Mouse (Mus musculus): ENCODE measurements around the gene Calcoco2. TPM values are rescaled to one million over a fixed set of nuclear protein-coding genes. Genes with fewer than 3 reads are reported as not detected.

The Calcoco2 gene
- total and polyA plus RNA-seq, 3 experiments, result not detected

GRCm38 (mm10) chr11:96071013-96071412 is 40.8 kb downstream of the Calcoco2 start:
- Histone ChIP-seq H3K27ac (no peak overlapping the region), H3K79me2 (replicated peaks; ENCODE audit: control insufficient read depth, insufficient read depth, low read length) (no peaks in the 10 kb centered on the region), H3K4me1 (ENCODE audit: control insufficient read depth, insufficient read depth, low read length) (peaks cover 2% of the 10 kb centered on the region), H3K27me3 (ENCODE audit: control insufficient read depth, insufficient read depth, low read length) (no peaks in the 10 kb centered on the region), H3K36me3 (ENCODE audit: control insufficient read depth, insufficient read depth, low read length) (peaks cover 5% of the 10 kb centered on the region; the same call in 1 of the 2 replicates), H3K9ac (ENCODE audit: low read depth, low read length) (no peak overlapping the region), H3K4me3 (no peak overlapping the region)
- 69% methylated on average over 1 of the region's 1 CpGs for WGBS
- TF ChIP-seq EP300 (IDR thresholded peaks at IDR 0.05; ENCODE audit: insufficient read depth, low read depth, low read length), result no peak
- TF ChIP-seq POLR2A (IDR thresholded peaks at IDR 0.05; ENCODE audit: insufficient read depth, low read depth, low read length), result 0 out of 2 replicates have a peak, but pooled peaks have one; percentile 41
- intact Hi-C loops (cut with DNase I), result no loop called here
- DNase-seq, result no peak

DNA sequence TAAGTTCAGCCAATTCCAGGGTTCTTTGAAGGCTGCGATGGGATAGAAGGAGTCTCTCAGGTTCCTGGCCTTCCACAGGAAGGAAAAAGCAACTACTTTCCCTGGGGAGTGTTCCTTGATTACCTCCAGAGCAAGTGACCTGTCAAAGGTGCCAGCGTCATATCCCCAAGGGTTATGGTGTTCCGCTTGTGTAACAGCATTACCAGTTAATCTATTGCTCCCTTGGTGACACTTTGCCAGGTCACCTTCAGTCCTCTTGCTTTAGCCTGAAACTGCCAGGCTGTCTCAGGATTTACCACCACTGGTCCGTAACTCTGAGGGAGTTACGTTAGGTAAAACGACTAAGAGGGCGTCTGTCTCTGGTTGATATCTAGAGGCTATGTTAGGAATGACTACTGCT is 41.4 kb downstream of the Calcoco2 start:
- intact Hi-C loops (cut with DNase I), result no loop called here
- H3K36me3 ChIP-seq (ENCODE audit: control insufficient read depth, insufficient read depth, low read length), result peaks cover 6% of the 10 kb centered on the region; the same call in 1 of the 2 replicates
- H3K27ac ChIP-seq, result no peak overlapping the region
- H3K4me3 ChIP-seq, result no peak overlapping the region
- no peak overlapping the region for H3K9ac ChIP-seq (ENCODE audit: low read depth, low read length)
- H3K79me2 ChIP-seq (replicated peaks; ENCODE audit: control insufficient read depth, insufficient read depth, low read length), result no peaks in the 10 kb centered on the region
- peaks cover 4% of the 10 kb centered on the region for H3K4me1 ChIP-seq (ENCODE audit: control insufficient read depth, insufficient read depth, low read length)
- H3K27me3 ChIP-seq (ENCODE audit: control insufficient read depth, insufficient read depth, low read length), result no peaks in the 10 kb centered on the region
- TF ChIP-seq CTCF (IDR thresholded peaks at IDR 0.05), result no peak
- TF ChIP-seq POLR2A (IDR thresholded peaks at IDR 0.05; ENCODE audit: insufficient read depth, low read depth, low read length), result peak; percentile 48; the same call in 1 of the 2 replicates
- 78% methylated on average over 7 of the region's 7 CpGs for WGBS
- no peak for DNase-seq

GRCm38 (mm10) chr11:96068231-96068630 is 43.5 kb downstream of the Calcoco2 start:
- intact Hi-C loops (cut with DNase I), result no loop called here
- DNase-seq, result peak in 1 of 2 experiments; percentile 42

GRCm38 (mm10) chr11:96065215-96065911 is 46.4 kb downstream of the Calcoco2 start, which contains the start of gene Ube2z:
TSS of gene Ube2z (minus strand) at chr11:96065388.
- Histone ChIP-seq H3K79me2 (replicated peaks; ENCODE audit: control insufficient read depth, insufficient read depth, low read length) (peaks cover 9% of the 10 kb centered on the region), H3K4me1 (ENCODE audit: control insufficient read depth, insufficient read depth, low read length) (peaks cover 6% of the 10 kb centered on the region), H3K9ac (ENCODE audit: low read depth, low read length) (peak within 1 kb of the TSS; percentile 94), H3K27me3 (ENCODE audit: control insufficient read depth, insufficient read depth, low read length) (no peaks in the 10 kb centered on the region), H3K27ac (peak within 1 kb of the TSS; percentile 93), H3K36me3 (ENCODE audit: control insufficient read depth, insufficient read depth, low read length) (peaks cover 19% of the 10 kb centered on the region), H3K4me3 (peak within 1 kb of the TSS; percentile 91)
- intact Hi-C loops (cut with DNase I), result no loop called here
- peak; percentile 99 for DNase-seq
- peak; percentile 47 for TF ChIP-seq CTCF (IDR thresholded peaks at IDR 0.05)
- TF ChIP-seq EP300 (IDR thresholded peaks at IDR 0.05; ENCODE audit: insufficient read depth, low read depth, low read length), result peak; percentile 70; the same call in 1 of the 2 replicates
- peak; percentile 88 for TF ChIP-seq POLR2A (IDR thresholded peaks at IDR 0.05; ENCODE audit: insufficient read depth, low read depth, low read length)
- 4% methylated on average over 50 of the region's 50 CpGs for WGBS

More at GRCm38 (mm10) chr11:96068231-96068630, 43.5 kb downstream of the Calcoco2 start:
- Histone ChIP-seq H3K79me2 (replicated peaks; ENCODE audit: control insufficient read depth, insufficient read depth, low read length) (peaks cover 3% of the 10 kb centered on the region), H3K27ac (no peak overlapping the region), H3K27me3 (ENCODE audit: control insufficient read depth, insufficient read depth, low read length) (no peaks in the 10 kb centered on the region), H3K4me3 (no peak overlapping the region), H3K4me1 (ENCODE audit: control insufficient read depth, insufficient read depth, low read length) (peaks cover 6% of the 10 kb centered on the region), H3K9ac (ENCODE audit: low read depth, low read length) (no peak overlapping the region), H3K36me3 (ENCODE audit: control insufficient read depth, insufficient read depth, low read length) (peaks cover 16% of the 10 kb centered on the region)
- TF ChIP-seq POLR2A (IDR thresholded peaks at IDR 0.05; ENCODE audit: insufficient read depth, low read depth, low read length), result no peak
- 55% methylated on average over 5 of the region's 5 CpGs for WGBS

DNA sequence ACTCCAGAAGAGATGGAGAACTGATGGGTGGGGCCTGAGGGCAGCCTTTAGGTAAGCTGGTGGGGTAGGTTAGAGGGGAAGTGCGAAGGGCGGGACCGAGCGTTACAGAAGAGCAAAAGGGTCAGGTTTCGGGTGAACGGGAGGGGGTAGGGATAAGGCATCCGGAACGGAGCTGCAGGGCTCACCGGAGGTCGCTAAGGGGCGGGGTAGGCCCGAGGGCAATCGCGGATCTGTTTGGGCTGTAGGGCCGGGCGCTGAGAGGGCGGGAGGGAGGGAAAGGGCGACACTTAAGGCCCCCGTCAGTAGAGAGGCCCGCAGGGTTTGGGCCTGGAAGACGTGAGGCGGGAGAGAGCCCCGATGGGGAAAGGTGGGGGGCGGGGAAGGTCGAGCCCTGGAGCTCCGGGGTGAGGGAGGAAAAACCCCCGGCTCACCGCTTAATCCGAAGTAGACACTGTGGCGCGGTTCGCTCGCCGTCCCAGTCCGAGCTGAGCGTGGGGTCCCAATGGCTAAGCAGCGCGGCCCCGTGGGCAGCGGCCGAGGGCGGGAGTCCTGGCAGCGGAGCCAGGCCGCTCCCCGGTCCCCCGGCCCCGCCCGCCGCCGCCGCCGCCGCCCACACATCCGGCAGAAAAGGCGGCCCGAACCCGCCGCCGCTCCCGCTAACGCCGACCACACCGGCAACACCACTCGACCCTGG is 47.1 kb downstream of the Calcoco2 start:
- H3K27ac ChIP-seq, result peak overlapping the region; percentile 93
- H3K36me3 ChIP-seq (ENCODE audit: control insufficient read depth, insufficient read depth, low read length), result peaks cover 21% of the 10 kb centered on the region
- H3K4me1 ChIP-seq (ENCODE audit: control insufficient read depth, insufficient read depth, low read length), result peaks cover 6% of the 10 kb centered on the region
- H3K9ac ChIP-seq (ENCODE audit: low read depth, low read length), result peak overlapping the region; percentile 94
- peak overlapping the region; percentile 91 for H3K4me3 ChIP-seq
- H3K79me2 ChIP-seq (replicated peaks; ENCODE audit: control insufficient read depth, insufficient read depth, low read length), result peaks cover 9% of the 10 kb centered on the region
- TF ChIP-seq POLR2A (IDR thresholded peaks at IDR 0.05; ENCODE audit: insufficient read depth, low read depth, low read length) (no peak), CTCF (IDR thresholded peaks at IDR 0.05) (no peak), EP300 (IDR thresholded peaks at IDR 0.05; ENCODE audit: insufficient read depth, low read depth, low read length) (no peak)
- under 1% methylated on average over 62 of the region's 64 CpGs for WGBS
- intact Hi-C loops (cut with DNase I), result loop anchor here (1.0 kb wide), 1 partner anchor 28 kb away; no protein-coding TSS in a partner anchor
- H3K27me3 ChIP-seq (ENCODE audit: control insufficient read depth, insufficient read depth, low read length), result no peaks in the 10 kb centered on the region
- DNase-seq, result no peak

DNA sequence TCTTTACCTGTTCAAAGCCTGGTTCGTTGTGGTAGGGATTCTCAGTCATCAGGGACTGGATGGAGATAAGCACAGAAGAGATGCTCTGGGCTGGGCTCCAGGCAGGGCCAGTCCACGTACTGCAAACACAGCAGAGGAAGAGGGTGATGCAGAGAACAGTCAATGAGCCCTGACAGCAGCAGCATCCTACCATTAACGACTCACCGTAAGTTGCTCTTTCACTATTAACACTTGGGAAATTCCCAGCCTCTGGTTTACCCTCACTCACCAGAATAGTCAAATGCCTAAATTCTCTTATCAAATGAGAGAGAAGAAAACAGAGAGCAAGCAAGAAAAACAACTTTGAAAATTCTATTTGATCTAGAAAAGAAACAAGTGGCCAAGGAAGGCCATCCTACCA is 53.5 kb downstream of the Calcoco2 start:
- no peak overlapping the region for H3K4me3 ChIP-seq
- TF ChIP-seq EP300 (IDR thresholded peaks at IDR 0.05; ENCODE audit: insufficient read depth, low read depth, low read length) (no peak), CTCF (IDR thresholded peaks at IDR 0.05) (no peak), POLR2A (IDR thresholded peaks at IDR 0.05; ENCODE audit: insufficient read depth, low read depth, low read length) (no peak)
- 57% methylated on average over 4 of the region's 4 CpGs for WGBS

More for the DNA sequence above, 53.5 kb downstream of the Calcoco2 start:
- Histone ChIP-seq H3K79me2 (replicated peaks; ENCODE audit: control insufficient read depth, insufficient read depth, low read length) (peaks cover 11% of the 10 kb centered on the region; the same call in 1 of the 2 replicates), H3K27me3 (ENCODE audit: control insufficient read depth, insufficient read depth, low read length) (no peaks in the 10 kb centered on the region), H3K27ac (no peak overlapping the region), H3K4me1 (ENCODE audit: control insufficient read depth, insufficient read depth, low read length) (no peaks in the 10 kb centered on the region; the same call in 1 of the 2 replicates), H3K9ac (ENCODE audit: low read depth, low read length) (no peak overlapping the region), H3K36me3 (ENCODE audit: control insufficient read depth, insufficient read depth, low read length) (peaks cover 18% of the 10 kb centered on the region)
- intact Hi-C loops (cut with DNase I), result no loop called here
- DNase-seq, result no peak
